Mouse (Mus musculus) myocyte (in vitro differentiated cells): ENCODE results near the gene Gpc1. TPM values are rescaled to one million over a fixed set of nuclear protein-coding genes. Genes with fewer than 3 reads are reported as not detected.
A peak's percentile ranks its signal among the peaks of the same experiment; 100 is the strongest.

Source experiments
- H3K27me3 ChIP-seq: one replicate; pipeline ENCODE4 v1.6.1; 2011; ENCODE audit not compliant: control insufficient read depth, insufficient read depth, insufficient read length
- H3K36me3 ChIP-seq: one replicate; pipeline ENCODE4 v1.6.1; 2011; ENCODE audit not compliant: control insufficient read depth, insufficient read depth
- H3K4me2 ChIP-seq: one replicate; pipeline ENCODE4 v1.6.1; 2011; ENCODE audit warnings: low read depth, control low read depth
- H3K4me3 ChIP-seq: one replicate; pipeline ENCODE4 v1.5.1; 2011; ENCODE audit warnings: mild to moderate bottlenecking, control low read depth, moderate library complexity
- H3K79me2 ChIP-seq: one replicate; pipeline ENCODE4 v1.6.1; 2011; ENCODE audit not compliant: control insufficient read depth, insufficient read depth
- H3ac ChIP-seq: one replicate; pipeline ENCODE4 v1.6.1; 2011; ENCODE audit not compliant: control insufficient read depth, insufficient read length
- CEBPB ChIP-seq: IDR thresholded peaks from 2 replicates; pipeline ENCODE4 v1.6.1; 2011; ENCODE audit warnings: mild to moderate bottlenecking, moderate library complexity; ENCODE audit not compliant: poor library complexity, insufficient read depth, severe bottlenecking
- E2F4 ChIP-seq: IDR thresholded peaks from one replicate; pipeline ENCODE4 v1.6.1; 2011; ENCODE audit warnings: mild to moderate bottlenecking, control low read depth, moderate library complexity; ENCODE audit not compliant: insufficient read depth
- MAX ChIP-seq: IDR thresholded peaks from one replicate; pipeline ENCODE4 v1.6.1; 2011; ENCODE audit warnings: low read depth, mild to moderate bottlenecking, control low read depth
- MYOD1 ChIP-seq, 3 experiments: IDR thresholded peaks; one replicate each; pipeline ENCODE4 v1.6.1; 2011; ENCODE audit warnings: control low read depth in 2 of 3, low read depth in 2 of 3, mild to moderate bottlenecking in 2 of 3, moderate library complexity in 1 of 3; ENCODE audit not compliant: insufficient read length in 2 of 3, control insufficient read depth in 1 of 3
- MYOG ChIP-seq, 3 experiments: IDR thresholded peaks; one replicate each; pipeline ENCODE4 v1.6.1; 2011; ENCODE audit warnings: control low read depth in 2 of 3, low read depth in 2 of 3, mild to moderate bottlenecking in 2 of 3; ENCODE audit not compliant: insufficient read length in 2 of 3, control insufficient read depth in 1 of 3, insufficient read depth in 1 of 3
- POLR2A ChIP-seq: IDR thresholded peaks from one replicate; pipeline ENCODE4 v1.6.1; 2011; ENCODE audit warnings: low read depth, mild to moderate bottlenecking, control low read depth, moderate library complexity; ENCODE audit not compliant: insufficient read length
- POLR2AphosphoS2 ChIP-seq: IDR thresholded peaks from one replicate; pipeline ENCODE4 v1.6.1; 2011; ENCODE audit warnings: low read depth, control low read depth; ENCODE audit not compliant: insufficient read length
- REST ChIP-seq: IDR thresholded peaks from one replicate; pipeline ENCODE4 v1.6.1; 2011; ENCODE audit warnings: mild to moderate bottlenecking, control low read depth, moderate library complexity; ENCODE audit not compliant: insufficient read depth, insufficient read length
- SRF ChIP-seq: IDR thresholded peaks from one replicate; pipeline ENCODE4 v1.6.1; 2011; ENCODE audit warnings: low read depth; ENCODE audit not compliant: control insufficient read depth, insufficient read length
- TCF12 ChIP-seq: IDR thresholded peaks from one replicate; pipeline ENCODE4 v1.6.1; 2011; ENCODE audit warnings: mild to moderate bottlenecking, control low read depth; ENCODE audit not compliant: poor library complexity, insufficient read depth, severe bottlenecking
- TCF3 ChIP-seq: IDR thresholded peaks from one replicate; pipeline ENCODE4 v1.6.1; 2011; ENCODE audit warnings: low read depth, control low read depth; ENCODE audit not compliant: insufficient read length
- USF1 ChIP-seq: IDR thresholded peaks from one replicate; pipeline ENCODE4 v1.6.1; 2011; ENCODE audit warnings: low read depth, mild to moderate bottlenecking, control low read depth, moderate library complexity
- polyA plus RNA-seq: library from polyadenylated mRNA; unstranded; fragments of >200 nt; fragmentation: generic; extraction: Trizol; gene quantifications from one replicate; pipeline ENCODE4 v1.2.1, GENCODE M21; 2012; ENCODE audit warnings: missing spikeins

Gene Gpc1
- polyA plus RNA-seq, 1 experiment = 930 TPM

GRCm38 (mm10) chr1:92892791-92893190 is 61.3 kb downstream of the Gpc1 start:
- H3K36me3 ChIP-seq = no peaks in the 10 kb centered on the region
- no peaks in the 10 kb centered on the region for H3K79me2 ChIP-seq
- H3K27me3 ChIP-seq = no peaks in the 10 kb centered on the region
- no peak overlapping the region for H3K4me3 ChIP-seq
- TF ChIP-seq POLR2AphosphoS2 (no peak), MYOD1 (IDR thresholded peaks at IDR 0.05; ENCODE audit: control insufficient read depth in 1 of 3, insufficient read length in 2 of 3, low read depth in 2 of 3) (no peak), MAX (no peak), CEBPB (no peak), TCF3 (no peak), E2F4 (no peak), TCF12 (no peak), REST (no peak), USF1 (no peak), MYOG (IDR thresholded peaks at IDR 0.05; ENCODE audit: control insufficient read depth in 1 of 3, insufficient read depth in 1 of 3, insufficient read length in 2 of 3, low read depth in 2 of 3) (no peak), SRF (no peak), POLR2A (no peak)
- no peak overlapping the region for H3ac ChIP-seq
- H3K4me2 ChIP-seq = no peak overlapping the region

- Histone ChIP-seq H3K4me3 (no peak overlapping the region), H3K36me3 (no peaks in the 10 kb centered on the region), H3K79me2 (no peaks in the 10 kb centered on the region), H3K4me2 (peak overlapping the region; percentile 68), H3ac (no peak overlapping the region), H3K27me3 (no peaks in the 10 kb centered on the region)
- TF ChIP-seq USF1 (no peak), E2F4 (no peak), CEBPB (no peak), POLR2AphosphoS2 (no peak), REST (no peak), MYOG (IDR thresholded peaks at IDR 0.05; ENCODE audit: control insufficient read depth in 1 of 3, insufficient read depth in 1 of 3, insufficient read length in 2 of 3, low read depth in 2 of 3) (peak in 2 of 3 experiments; percentile 54 to 63), TCF12 (peak; percentile 6), MAX (no peak), POLR2A (no peak), TCF3 (no peak), MYOD1 (IDR thresholded peaks at IDR 0.05; ENCODE audit: control insufficient read depth in 1 of 3, insufficient read length in 2 of 3, low read depth in 2 of 3) (peak in 2 of 3 experiments; percentile 60 to 64), SRF (no peak)
Measured at GRCm38 (mm10) chr1:92893896-92894295, 62.5 kb downstream of the Gpc1 start.

- Histone ChIP-seq H3K79me2 (no peaks in the 10 kb centered on the region), H3K4me2 (no peak overlapping the region), H3K36me3 (no peaks in the 10 kb centered on the region), H3ac (no peak overlapping the region), H3K27me3 (no peaks in the 10 kb centered on the region), H3K4me3 (no peak overlapping the region)
- TF ChIP-seq SRF = no peak
Measured at GRCm38 (mm10) chr1:92895089-92895488, 63.6 kb downstream of the Gpc1 start.

GRCm38 (mm10) chr1:92902786-92903185 is 71.3 kb downstream of the Gpc1 start, which contains the start of gene Ankmy1:
Gene Ankmy1 (minus strand): TSS chr1:92902906.
- Histone ChIP-seq H3K27me3 (no peaks in the 10 kb centered on the region), H3K36me3 (no peaks in the 10 kb centered on the region), H3ac (no peak within 1 kb of the TSS), H3K4me2 (peak within 1 kb of the TSS; percentile 74), H3K4me3 (no peak within 1 kb of the TSS), H3K79me2 (no peaks in the 10 kb centered on the region)
- no peak for TF ChIP-seq MYOG (IDR thresholded peaks at IDR 0.05; ENCODE audit: control insufficient read depth in 1 of 3, insufficient read depth in 1 of 3, insufficient read length in 2 of 3, low read depth in 2 of 3)
- peak; percentile 52 for TF ChIP-seq POLR2A

GRCm38 (mm10) chr1:92903627-92904026 is 72.2 kb downstream of the Gpc1 start:
- H3K4me3 ChIP-seq = no peak overlapping the region
- no peak for TF ChIP-seq USF1
- TF ChIP-seq CEBPB = 0 out of 2 replicates have a peak, but pooled peaks have one; percentile 28
- no peaks in the 10 kb centered on the region for H3K79me2 ChIP-seq
- no peaks in the 10 kb centered on the region for H3K27me3 ChIP-seq
- H3K4me2 ChIP-seq = peak overlapping the region; percentile 74
- H3K36me3 ChIP-seq = no peaks in the 10 kb centered on the region
- H3ac ChIP-seq = no peak overlapping the region
